Mouse (Mus musculus) E14TG2a.4 (cell line): ENCODE results near the gene 4933428G20Rik.

ENCODE experiments used
- H3K27me3 ChIP-seq: 2 replicates; pipeline ENCODE4 v1.6.1; 2014; ENCODE audit warnings: low read length, control low read depth; ENCODE audit not compliant: insufficient read depth
- H3K36me3 ChIP-seq: 2 replicates; pipeline ENCODE4 v1.6.1; 2014; ENCODE audit warnings: low read length, control low read depth; ENCODE audit not compliant: insufficient read depth
- H3K4me1 ChIP-seq: replicated peaks from 2 replicates; pipeline ENCODE4 v1.6.1; 2014; ENCODE audit warnings: low read depth, low read length, control low read depth
- H3K4me3 ChIP-seq: replicated peaks from 2 replicates; pipeline ENCODE4 v1.5.1; 2014; ENCODE audit warnings: mild to moderate bottlenecking, low read length
- H3K9me3 ChIP-seq: 2 replicates; pipeline ENCODE4 v1.6.1; 2014; ENCODE audit warnings: low read length, control low read depth
- CTCF ChIP-seq: conservative IDR thresholded peaks from 2 replicates; pipeline ENCODE4 v1.5.1; 2014; ENCODE audit warnings: low read length
- NANOG ChIP-seq: IDR thresholded peaks from 2 replicates; pipeline ENCODE4 v1.6.1; 2014; ENCODE audit warnings: borderline replicate concordance, low read length, mixed read lengths
- POU5F1 ChIP-seq: IDR thresholded peaks from 2 replicates; pipeline ENCODE4 v1.6.1; 2014; ENCODE audit warnings: low read length, borderline replicate concordance

4933428G20Rik gene

DNA sequence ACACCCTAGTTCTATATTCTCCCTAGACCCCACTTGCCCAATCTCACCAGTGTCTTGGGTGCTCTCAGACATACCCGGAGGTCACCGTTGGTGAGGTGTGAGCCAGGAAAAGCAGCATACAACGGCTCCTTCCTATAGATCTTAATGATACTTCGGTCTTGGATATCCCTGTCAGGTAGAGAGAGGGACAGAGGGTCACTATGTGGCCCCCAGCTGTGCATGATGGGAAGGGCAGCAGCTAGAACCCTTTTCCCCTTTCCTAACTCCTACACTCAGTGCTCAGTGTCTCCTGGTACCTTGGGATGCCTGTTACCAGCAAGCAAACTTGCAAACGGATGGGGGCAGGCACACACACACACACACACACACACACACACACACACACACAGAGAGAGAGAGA is 35.5 kb upstream of the 4933428G20Rik start:
- Histone ChIP-seq H3K4me1 (peaks cover 72% of the 10 kb centered on the region), H3K36me3 (peaks cover 7% of the 10 kb centered on the region; the same call in 1 of the 2 replicates), H3K27me3 (peaks cover 77% of the 10 kb centered on the region), H3K4me3 (no peak overlapping the region), H3K9me3 (no peaks in the 10 kb centered on the region)
- TF ChIP-seq CTCF = no peak
- TF ChIP-seq NANOG = no peak
- TF ChIP-seq POU5F1 = no peak

DNA sequence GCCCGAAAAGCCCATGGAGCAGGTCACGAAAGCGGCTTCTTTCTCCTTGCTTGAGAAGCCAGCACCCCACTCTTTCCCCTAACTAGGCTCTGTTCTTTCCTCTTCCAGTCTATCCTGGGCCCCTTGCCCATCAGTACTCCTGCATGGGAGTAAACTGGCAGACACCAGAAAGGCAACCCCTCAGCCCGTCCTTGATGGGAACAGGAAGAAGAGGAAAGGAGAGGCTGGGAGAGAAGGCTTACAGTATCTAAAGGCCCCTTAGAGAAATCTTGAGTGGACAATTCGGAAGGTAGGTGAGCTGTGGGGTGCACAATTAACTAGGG is 35.1 kb upstream of the 4933428G20Rik start:
- peaks cover 78% of the 10 kb centered on the region for H3K27me3 ChIP-seq
- H3K4me3 ChIP-seq = peak overlapping the region; percentile 72
- H3K36me3 ChIP-seq = peaks cover 9% of the 10 kb centered on the region
- no peak for TF ChIP-seq POU5F1
- no peak for TF ChIP-seq NANOG
- no peak for TF ChIP-seq CTCF
- peaks cover 69% of the 10 kb centered on the region for H3K4me1 ChIP-seq
- H3K9me3 ChIP-seq = no peaks in the 10 kb centered on the region

DNA sequence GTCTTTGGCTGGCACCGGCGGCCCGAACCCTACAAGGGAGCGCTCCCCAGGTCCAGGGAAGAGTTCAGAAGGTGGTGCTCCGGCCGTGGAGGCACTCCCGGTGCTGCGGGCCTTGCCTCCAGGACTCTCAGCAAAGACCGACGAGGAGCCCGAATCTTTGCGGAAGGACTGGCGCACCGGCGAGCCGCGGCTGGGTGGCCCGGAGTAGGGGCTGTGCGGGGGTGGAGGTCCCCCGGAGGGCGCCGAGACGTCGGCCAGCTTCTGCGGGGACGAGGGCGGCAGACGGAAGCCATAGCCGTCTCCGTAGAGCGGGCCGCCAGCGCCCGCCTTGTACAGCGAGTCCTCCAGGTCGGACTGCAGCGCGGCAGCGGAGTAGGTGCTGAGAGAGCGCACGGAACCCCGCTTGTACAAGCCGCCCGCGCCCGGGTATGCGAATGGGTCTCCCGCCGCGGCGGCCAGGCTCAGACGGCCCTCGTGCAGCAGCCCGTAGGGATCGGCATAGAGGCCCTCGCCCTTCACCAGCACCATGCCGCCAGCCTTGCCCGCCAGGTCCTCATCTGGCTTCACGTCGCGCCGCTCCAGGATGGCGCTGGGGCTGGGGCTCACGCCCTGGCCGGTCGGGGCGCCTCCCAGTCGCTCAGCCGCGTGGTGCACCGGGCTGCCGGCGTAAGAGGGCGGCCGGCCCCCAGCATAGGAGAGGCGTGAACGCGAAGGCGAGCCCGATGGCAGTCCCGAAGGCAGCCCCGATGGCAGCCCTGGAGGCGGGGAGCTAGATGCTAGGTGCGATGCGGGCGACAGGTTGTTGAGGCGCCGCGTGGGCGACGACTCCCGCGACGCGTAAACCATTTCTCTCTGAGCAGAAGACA is 34.5 kb upstream of the 4933428G20Rik start:
- Histone ChIP-seq H3K9me3 (no peaks in the 10 kb centered on the region), H3K36me3 (peaks cover 13% of the 10 kb centered on the region), H3K4me3 (peak overlapping the region; percentile 72), H3K27me3 (peaks cover 77% of the 10 kb centered on the region), H3K4me1 (peaks cover 70% of the 10 kb centered on the region)
- TF ChIP-seq POU5F1 = no peak
- no peak for TF ChIP-seq NANOG
- no peak for TF ChIP-seq CTCF

DNA sequence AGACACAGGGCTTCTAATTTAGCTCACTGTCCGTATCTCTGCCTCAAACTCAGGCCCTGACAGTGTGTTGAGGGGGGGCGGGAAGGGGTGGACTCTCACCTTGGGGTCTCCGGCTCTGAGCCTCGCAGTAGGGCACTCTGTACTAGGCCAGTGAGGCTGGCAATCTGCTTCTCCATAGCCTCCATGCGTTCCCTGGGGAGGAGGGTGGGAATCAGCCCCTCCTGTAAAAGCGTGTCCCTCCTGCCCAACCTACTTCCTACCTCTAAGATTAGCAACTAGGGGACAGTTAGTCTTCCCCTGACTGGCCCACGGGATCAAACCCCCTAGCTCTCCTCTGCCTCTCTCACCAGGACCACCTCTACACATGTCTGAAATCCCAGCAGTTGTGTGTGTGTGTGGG is 33.5 kb upstream of the 4933428G20Rik start:
- peaks cover 21% of the 10 kb centered on the region for H3K36me3 ChIP-seq
- peak overlapping the region; percentile 84; the same call in 1 of the 2 replicates for H3K4me3 ChIP-seq
- TF ChIP-seq CTCF (no peak), POU5F1 (no peak), NANOG (no peak)
- H3K27me3 ChIP-seq = peaks cover 71% of the 10 kb centered on the region
- peaks cover 73% of the 10 kb centered on the region for H3K4me1 ChIP-seq
- H3K9me3 ChIP-seq = no peaks in the 10 kb centered on the region

DNA sequence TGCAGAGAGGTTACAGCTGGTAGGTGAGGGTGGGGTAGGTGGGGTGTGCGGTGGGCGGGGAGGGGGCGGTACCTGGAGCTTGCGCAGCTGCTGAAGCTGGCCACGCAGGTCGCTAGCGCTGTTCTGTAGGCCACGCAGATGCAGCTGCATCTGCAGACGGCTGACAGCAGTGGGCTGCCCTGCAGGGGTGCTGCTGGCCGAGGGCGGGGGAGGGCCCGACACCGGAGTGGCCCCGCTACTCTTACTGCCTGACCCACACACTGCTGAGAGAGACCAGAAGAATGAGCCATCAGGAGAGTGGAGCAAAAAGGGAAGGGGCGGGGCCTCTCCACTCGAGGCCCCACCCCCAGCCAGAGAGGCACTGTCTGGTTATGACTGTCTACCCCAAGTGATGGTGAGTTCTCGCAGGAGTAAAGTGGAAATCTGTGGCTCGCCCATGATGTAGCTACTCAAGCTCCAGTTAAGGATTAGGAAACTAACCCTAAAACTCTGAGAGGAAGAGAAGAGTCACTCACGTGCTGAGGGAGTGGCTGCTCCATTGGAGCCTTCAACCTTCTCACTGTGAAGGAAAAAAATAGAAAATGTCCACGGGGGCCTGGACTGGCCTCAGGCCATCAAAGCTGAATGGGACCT is 32.9 kb upstream of the 4933428G20Rik start:
- TF ChIP-seq CTCF (no peak), POU5F1 (no peak), NANOG (no peak)

DNA sequence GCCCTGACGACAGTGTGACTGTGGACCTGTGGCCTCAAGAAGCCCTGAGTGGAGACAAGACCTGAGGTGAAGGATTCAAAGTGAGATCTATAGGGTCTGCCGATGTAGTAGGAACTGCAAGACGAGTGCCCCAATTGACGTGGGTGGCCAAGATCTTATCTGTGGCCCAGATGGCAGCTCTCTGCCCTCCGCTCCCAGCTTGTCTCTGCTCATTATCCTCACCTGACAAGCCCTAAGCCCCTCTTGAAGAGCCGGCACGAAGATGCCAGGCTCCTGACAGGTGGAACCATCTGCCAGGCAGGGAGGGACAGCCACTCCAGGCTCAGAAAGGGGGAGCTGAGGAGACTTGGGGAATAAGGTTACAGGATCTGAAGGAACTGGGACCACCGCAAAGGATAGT is 32.2 kb upstream of the 4933428G20Rik start:
- H3K36me3 ChIP-seq = peaks cover 21% of the 10 kb centered on the region
- H3K9me3 ChIP-seq = no peaks in the 10 kb centered on the region
- H3K4me1 ChIP-seq = peaks cover 78% of the 10 kb centered on the region
- peaks cover 59% of the 10 kb centered on the region for H3K27me3 ChIP-seq
- no peak for TF ChIP-seq NANOG
- peak overlapping the region; percentile 84 for H3K4me3 ChIP-seq

More for the DNA sequence above, 32.9 kb upstream of the 4933428G20Rik start:
- Histone ChIP-seq H3K27me3 (peaks cover 66% of the 10 kb centered on the region), H3K9me3 (no peaks in the 10 kb centered on the region), H3K36me3 (peaks cover 21% of the 10 kb centered on the region), H3K4me3 (peak overlapping the region; percentile 84), H3K4me1 (peaks cover 79% of the 10 kb centered on the region)

DNA sequence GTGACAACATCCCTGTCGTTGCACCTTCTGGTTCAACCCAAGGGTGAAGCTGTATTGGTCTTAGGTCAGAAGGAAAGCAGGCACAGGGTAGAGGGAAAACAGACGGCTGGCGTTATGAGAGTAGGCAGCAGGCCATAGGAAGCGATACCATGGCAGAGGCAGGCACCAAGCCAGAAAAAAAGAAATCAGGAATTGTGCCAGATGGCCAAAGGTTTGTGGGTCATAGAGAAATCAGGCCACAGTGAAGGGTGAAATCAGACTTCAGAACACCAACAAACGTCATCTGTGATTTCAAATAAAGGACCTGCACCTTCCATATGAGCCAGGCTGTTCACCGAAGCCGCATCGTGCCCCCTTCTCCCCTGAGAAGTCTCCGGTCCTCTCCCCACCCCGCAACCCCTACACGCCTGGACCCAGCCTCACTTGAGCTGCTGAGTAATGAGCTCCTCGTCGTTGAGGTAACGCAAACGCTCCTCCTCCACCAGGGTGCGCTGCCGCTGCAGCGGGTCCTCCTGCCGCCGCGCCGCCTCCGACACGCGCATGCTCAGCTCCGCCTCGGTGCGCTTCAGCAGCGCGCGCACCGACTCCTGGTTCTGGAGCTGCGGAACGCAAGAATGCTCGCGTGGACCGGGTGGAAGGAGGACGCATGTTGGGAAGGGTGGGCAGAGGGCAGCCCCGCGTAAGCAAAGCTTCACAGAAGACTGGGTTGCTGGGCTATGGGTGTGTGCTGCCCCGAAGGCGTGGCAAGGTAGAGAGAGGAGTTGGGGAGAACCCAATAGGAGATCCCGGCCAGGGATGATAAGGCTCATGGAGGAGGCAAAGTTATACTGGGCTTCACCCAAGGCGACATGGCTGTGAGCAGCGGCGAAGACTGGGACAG is 31.5 kb upstream of the 4933428G20Rik start:
- Histone ChIP-seq H3K4me1 (peaks cover 71% of the 10 kb centered on the region), H3K36me3 (peaks cover 24% of the 10 kb centered on the region), H3K4me3 (peak overlapping the region; percentile 84), H3K27me3 (peaks cover 52% of the 10 kb centered on the region), H3K9me3 (no peaks in the 10 kb centered on the region)
- TF ChIP-seq CTCF = peak; percentile 23; the same call in 1 of the 2 replicates
- no peak for TF ChIP-seq NANOG

DNA sequence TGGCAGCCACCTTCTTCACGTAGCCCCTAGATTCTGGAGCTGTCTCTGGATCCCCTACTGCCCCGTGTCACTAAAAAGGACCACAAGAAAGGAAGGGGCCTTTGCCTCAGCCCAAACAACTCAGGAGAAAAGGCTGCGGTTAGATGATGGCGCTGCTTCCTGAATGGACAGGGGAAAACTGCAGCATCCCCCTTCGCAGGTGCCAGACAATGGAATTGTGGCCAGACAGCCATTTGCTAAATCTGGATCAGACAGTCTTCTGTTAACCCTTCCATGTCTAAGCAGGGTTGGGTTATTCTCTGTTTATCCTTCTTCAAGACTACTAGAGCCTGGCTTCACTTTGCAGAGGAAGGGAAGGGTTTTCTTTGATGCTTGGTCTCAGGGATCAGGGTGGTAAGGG is 30.8 kb upstream of the 4933428G20Rik start:
- TF ChIP-seq NANOG = no peak
- H3K4me3 ChIP-seq = no peak overlapping the region
- no peaks in the 10 kb centered on the region for H3K9me3 ChIP-seq
- peaks cover 49% of the 10 kb centered on the region for H3K27me3 ChIP-seq
- H3K36me3 ChIP-seq = peaks cover 31% of the 10 kb centered on the region
- peaks cover 64% of the 10 kb centered on the region for H3K4me1 ChIP-seq
